Mouse (Mus musculus) ES-E14 (cell line): ENCODE measurements around the gene Lrch3. TPM values are rescaled to one million over a fixed set of nuclear protein-coding genes. Genes with fewer than 3 reads are reported as not detected.

ENCODE experiments used
- DNase-seq: peaks from one replicate; pipeline ENCODE4 v3.0.0-alpha.2; 2013; ENCODE audit warnings: low read depth, low spot score
- H3K27ac ChIP-seq: 2 replicates; pipeline ENCODE4 v1.5.1; 2012; ENCODE audit warnings: low read depth, mild to moderate bottlenecking, low read length, moderate library complexity, mixed read lengths; ENCODE audit not compliant: poor library complexity, insufficient read depth, severe bottlenecking
- H3K36me3 ChIP-seq: 2 replicates; pipeline ENCODE4 v1.6.1; 2012; ENCODE audit warnings: mild to moderate bottlenecking, low read length, moderate library complexity, mixed read lengths; ENCODE audit not compliant: control insufficient read depth, poor library complexity, insufficient read depth, severe bottlenecking
- H3K4me1 ChIP-seq, 2 experiments: fragments of 150-350 bp in 1 of 2; sonication (generic) in 1 of 2; 2 replicates each; pipeline ENCODE4 v1.6.1; 2012; ENCODE audit warnings: low read length in 2 of 2, mild to moderate bottlenecking in 1 of 2, mixed read lengths in 1 of 2; ENCODE audit not compliant: control insufficient read depth in 2 of 2, insufficient read depth in 2 of 2, poor library complexity in 1 of 2
- H3K4me3 ChIP-seq, 2 experiments: fragments of 150-350 bp in 1 of 2; sonication (generic) in 1 of 2; 2 replicates each; pipeline ENCODE4 v1.5.1; 2012; ENCODE audit warnings: low read length in 2 of 2, low read depth in 1 of 2, mild to moderate bottlenecking in 1 of 2, mixed read lengths in 1 of 2; ENCODE audit not compliant: insufficient read depth in 1 of 2, poor library complexity in 1 of 2, severe bottlenecking in 1 of 2
- H3K9ac ChIP-seq: 2 replicates; pipeline ENCODE4 v1.6.1; 2012; ENCODE audit warnings: low read depth, mild to moderate bottlenecking, low read length, mixed read lengths; ENCODE audit not compliant: poor library complexity, insufficient read depth, severe bottlenecking
- H3K9me3 ChIP-seq: fragments of 150-350 bp; sonication (generic); 2 replicates; pipeline ENCODE4 v1.6.1; 2012; ENCODE audit warnings: low read depth, mild to moderate bottlenecking, low read length; ENCODE audit not compliant: control insufficient read depth, insufficient read depth
- CHD2 ChIP-seq: IDR thresholded peaks from 2 replicates; pipeline ENCODE4 v1.6.1; 2014; ENCODE audit warnings: mild to moderate bottlenecking, low read depth, low read length, inconsistent platforms
- HCFC1 ChIP-seq: IDR thresholded peaks from 2 replicates; pipeline ENCODE4 v1.6.1; 2012; ENCODE audit warnings: low read length, inconsistent platforms, borderline replicate concordance; ENCODE audit not compliant: insufficient read depth
- MAFK ChIP-seq: IDR thresholded peaks from 2 replicates; pipeline ENCODE4 v1.6.1; 2014; ENCODE audit warnings: mild to moderate bottlenecking, low read depth, low read length, inconsistent platforms; ENCODE audit not compliant: insufficient read depth
- ZC3H11A ChIP-seq: IDR thresholded peaks from 2 replicates; pipeline ENCODE4 v1.6.1; 2012; ENCODE audit warnings: low read depth, mild to moderate bottlenecking, inconsistent platforms, low read length, borderline replicate concordance
- ZNF384 ChIP-seq: IDR thresholded peaks from 2 replicates; pipeline ENCODE4 v1.6.1; 2012; ENCODE audit warnings: low read depth, low read length, inconsistent platforms
- in situ Hi-C, 2 experiments: fragments of 600-800 bp; cut with MboI; formaldehyde crosslinking; loops; one replicate each; pipeline ENCODE4 v1.15.1; 2025; ENCODE audit warnings: low sequenced_read_pairs in 2 of 2, inconsistent platforms in 1 of 2; ENCODE audit not compliant: unreplicated experiment in 2 of 2
- total RNA-seq: library from RNA; depleted of rRNA; stranded (reverse); fragments of 300-350 nt; gene quantifications from 2 replicates; pipeline ENCODE4 v1.2.3, GENCODE M21; 2012

Lrch3 gene
- total RNA-seq, 1 experiment: 11.0 TPM

DNA sequence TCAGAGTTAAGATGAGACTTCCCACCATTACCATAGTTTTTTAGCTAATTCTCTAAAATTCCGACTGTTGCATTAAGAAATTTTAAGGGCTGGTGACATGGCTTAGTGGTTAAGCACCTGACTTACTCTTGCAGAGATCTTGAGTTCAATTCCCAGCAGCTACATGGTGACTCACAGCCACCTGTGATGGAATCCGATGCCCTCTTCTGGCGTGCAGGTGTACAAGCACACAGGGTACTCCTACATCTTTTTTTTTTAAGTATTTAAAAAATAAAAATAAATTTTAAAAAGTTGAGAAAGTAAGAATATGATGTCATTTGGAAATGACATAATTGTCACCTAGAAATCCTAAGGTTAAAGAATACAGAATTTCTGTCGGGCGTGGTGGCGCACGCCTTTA is 25.9 kb upstream of the Lrch3 start:
- Histone ChIP-seq H3K9ac (no peak overlapping the region), H3K4me1 (no peaks in the 10 kb centered on the region), H3K27ac (no peak overlapping the region), H3K4me3 (no peak overlapping the region), H3K36me3 (peaks cover 4% of the 10 kb centered on the region; the same call in 1 of the 2 replicates), H3K9me3 (no peaks in the 10 kb centered on the region)
- in situ Hi-C loops: no loop called here
- TF ChIP-seq ZC3H11A (no peak), HCFC1 (no peak), MAFK (no peak), CHD2 (no peak), ZNF384 (no peak)
- no peak for DNase-seq

GRCm38 (mm10) chr16:32889881-32890280 is 24.0 kb upstream of the Lrch3 start:
- Histone ChIP-seq H3K4me1 (no peaks in the 10 kb centered on the region), H3K9ac (no peak overlapping the region), H3K27ac (no peak overlapping the region), H3K9me3 (no peaks in the 10 kb centered on the region), H3K4me3 (no peak overlapping the region), H3K36me3 (peaks cover 11% of the 10 kb centered on the region; the same call in 1 of the 2 replicates)
- TF ChIP-seq ZNF384 (no peak), MAFK (no peak), ZC3H11A (no peak), CHD2 (no peak), HCFC1 (no peak)
- DNase-seq: no peak
- in situ Hi-C loops: no loop called here

- in situ Hi-C loops: no loop called here
- Histone ChIP-seq H3K27ac (no peak overlapping the region), H3K4me3 (no peak overlapping the region), H3K4me1 (no peaks in the 10 kb centered on the region), H3K9me3 (no peaks in the 10 kb centered on the region), H3K9ac (no peak overlapping the region), H3K36me3 (peaks cover 6% of the 10 kb centered on the region)
- no peak for DNase-seq
- no peak for TF ChIP-seq ZC3H11A
- no peak for TF ChIP-seq MAFK
- TF ChIP-seq ZNF384: no peak
- no peak for TF ChIP-seq HCFC1
- no peak for TF ChIP-seq CHD2
Measured at GRCm38 (mm10) chr16:32896126-32896525, 17.8 kb upstream of the Lrch3 start.

- H3K9me3 ChIP-seq: no peaks in the 10 kb centered on the region
- no peak overlapping the region for H3K9ac ChIP-seq
- in situ Hi-C loops: no loop called here
- no peak for TF ChIP-seq MAFK
- TF ChIP-seq ZNF384: no peak
- TF ChIP-seq CHD2: no peak
- no peak for TF ChIP-seq ZC3H11A
- no peak for TF ChIP-seq HCFC1
- H3K36me3 ChIP-seq: no peaks in the 10 kb centered on the region; the same call in 1 of the 2 replicates
- no peak overlapping the region for H3K4me3 ChIP-seq
- no peak overlapping the region for H3K27ac ChIP-seq
- no peaks in the 10 kb centered on the region for H3K4me1 ChIP-seq
- no peak for DNase-seq
Measured at GRCm38 (mm10) chr16:32901360-32902050, 12.4 kb upstream of the Lrch3 start.
